Mouse (Mus musculus) central nervous system, embryonic 11.5 days (tissue): Measurements from ENCODE around the gene Tinf2. TPM values are rescaled to one million over a fixed set of nuclear protein-coding genes. Genes with fewer than 3 reads are reported as not detected.

Experiments
- polyA plus RNA-seq: library from polyadenylated mRNA; depleted of rRNA; stranded (reverse); fragments of >200 nt; gene quantifications from 2 replicates; pipeline ENCODE4 v1.2.3, GENCODE M21; 2012; rRNA removed

The Tinf2 gene
- 48.1 and 69.4 TPM in 2 replicates for polyA plus RNA-seq

DNA sequence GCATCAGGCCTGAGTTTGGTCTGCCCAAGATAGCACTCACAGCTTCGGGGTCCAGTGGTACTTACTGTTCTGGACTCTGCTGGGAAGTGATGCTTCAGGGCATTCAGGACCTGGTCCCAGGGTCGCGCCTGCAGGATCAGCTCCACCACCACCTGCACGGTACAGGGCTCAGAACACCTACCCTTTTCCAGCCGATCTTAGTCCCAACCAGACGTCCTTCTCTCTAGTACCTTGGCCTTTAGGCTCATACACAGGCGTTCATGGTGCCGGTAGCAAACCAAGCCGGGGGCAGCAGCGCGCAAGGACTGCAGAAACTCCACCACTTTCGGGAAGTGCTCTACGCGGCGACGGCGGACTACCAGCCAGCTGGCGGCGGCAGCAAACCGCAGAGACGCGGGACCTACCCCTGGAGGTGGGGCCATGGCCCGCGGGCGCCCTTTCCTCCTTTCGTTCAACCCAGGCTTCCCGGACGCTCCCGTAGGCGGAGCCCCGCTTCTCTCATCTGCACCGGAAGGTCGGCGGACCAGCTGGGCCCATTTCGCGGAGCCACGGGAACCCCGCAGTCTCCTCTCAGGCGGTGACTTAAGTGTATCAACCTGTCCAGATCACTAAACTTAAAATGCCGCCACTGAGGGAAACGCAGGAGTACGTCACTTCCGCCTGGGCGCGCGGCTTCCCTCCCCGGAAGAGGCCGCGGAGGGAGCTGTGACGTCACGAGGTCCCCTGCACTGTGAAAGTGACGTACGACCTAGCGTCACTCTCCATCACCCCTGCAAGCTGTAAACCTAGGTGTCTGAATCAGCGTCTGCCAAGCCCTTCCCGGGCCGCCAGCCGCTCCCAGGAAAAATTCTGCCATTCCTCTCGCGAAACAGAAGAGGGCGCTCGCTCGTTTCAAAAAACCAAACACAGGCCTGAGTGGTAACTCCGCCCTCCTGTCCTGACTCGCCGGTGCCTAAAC lies at the start of gene Tinf2:
Gene Tinf2, minus strand, starts transcription at position 661 of the 958 bp plus-strand sequence.

DNA sequence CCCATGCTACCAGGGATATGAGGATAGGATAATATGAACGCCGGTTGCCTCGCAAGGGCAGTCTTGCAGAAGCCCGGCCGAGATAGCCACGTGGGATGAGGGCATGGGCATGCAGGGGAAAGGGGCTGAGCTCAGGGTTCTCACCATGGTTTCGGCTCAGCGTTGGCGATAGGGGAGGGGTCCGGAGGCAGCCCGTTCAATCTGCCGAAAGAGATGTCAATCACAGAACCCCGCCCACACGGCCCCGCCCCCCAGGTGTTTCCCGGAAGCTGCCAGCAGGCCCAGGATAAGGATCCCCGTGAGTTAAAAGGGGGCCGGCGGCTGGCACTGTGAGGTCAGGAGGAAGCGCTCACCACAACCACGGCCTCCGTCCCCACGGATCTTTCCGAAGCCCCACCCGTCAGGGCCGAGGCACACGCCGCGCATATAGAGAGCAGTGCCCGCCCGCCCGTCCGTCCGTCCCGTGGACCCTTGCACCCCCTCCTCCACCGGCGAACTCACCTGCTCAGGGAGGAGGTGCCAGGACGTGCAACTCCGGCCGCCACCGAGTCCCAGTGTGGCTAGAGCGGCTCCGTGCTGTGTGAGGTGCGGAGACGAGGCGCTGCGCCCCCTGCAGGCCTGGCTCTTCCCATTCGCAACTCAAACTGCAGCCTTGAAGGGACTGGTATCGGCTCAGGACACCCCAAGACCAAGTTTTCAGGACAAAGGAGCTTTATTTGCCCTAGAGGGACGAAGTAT lies 40.2 kb upstream of the Tinf2 start, which contains the start of gene Rabggta:
Gene Rabggta, minus strand, starts transcription at position 564 of the 738 bp plus-strand sequence.

DNA sequence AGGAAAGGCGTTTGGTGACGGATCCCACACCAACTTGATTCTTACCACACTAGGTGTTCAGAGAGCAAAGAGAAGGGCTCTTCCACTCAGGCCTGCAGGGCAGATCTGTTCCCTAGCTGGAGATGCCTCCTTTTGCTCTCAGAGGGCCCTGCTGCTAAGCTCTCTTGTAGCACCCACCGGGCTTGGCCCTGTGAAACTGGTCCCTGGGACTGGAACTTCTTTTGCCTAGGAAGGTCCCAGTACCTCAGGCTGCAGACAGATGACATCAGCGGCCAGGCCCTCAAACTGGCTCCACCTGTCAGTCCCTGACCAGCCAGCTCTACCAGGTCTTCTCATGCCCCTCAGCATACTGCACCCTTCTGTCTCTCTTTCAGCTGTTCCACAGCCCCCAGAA lies 32.1 kb upstream of the Tinf2 start, which contains the start of gene Tgm1:
Gene Tgm1, minus strand, starts transcription at position 198 of the 394 bp plus-strand sequence.

DNA sequence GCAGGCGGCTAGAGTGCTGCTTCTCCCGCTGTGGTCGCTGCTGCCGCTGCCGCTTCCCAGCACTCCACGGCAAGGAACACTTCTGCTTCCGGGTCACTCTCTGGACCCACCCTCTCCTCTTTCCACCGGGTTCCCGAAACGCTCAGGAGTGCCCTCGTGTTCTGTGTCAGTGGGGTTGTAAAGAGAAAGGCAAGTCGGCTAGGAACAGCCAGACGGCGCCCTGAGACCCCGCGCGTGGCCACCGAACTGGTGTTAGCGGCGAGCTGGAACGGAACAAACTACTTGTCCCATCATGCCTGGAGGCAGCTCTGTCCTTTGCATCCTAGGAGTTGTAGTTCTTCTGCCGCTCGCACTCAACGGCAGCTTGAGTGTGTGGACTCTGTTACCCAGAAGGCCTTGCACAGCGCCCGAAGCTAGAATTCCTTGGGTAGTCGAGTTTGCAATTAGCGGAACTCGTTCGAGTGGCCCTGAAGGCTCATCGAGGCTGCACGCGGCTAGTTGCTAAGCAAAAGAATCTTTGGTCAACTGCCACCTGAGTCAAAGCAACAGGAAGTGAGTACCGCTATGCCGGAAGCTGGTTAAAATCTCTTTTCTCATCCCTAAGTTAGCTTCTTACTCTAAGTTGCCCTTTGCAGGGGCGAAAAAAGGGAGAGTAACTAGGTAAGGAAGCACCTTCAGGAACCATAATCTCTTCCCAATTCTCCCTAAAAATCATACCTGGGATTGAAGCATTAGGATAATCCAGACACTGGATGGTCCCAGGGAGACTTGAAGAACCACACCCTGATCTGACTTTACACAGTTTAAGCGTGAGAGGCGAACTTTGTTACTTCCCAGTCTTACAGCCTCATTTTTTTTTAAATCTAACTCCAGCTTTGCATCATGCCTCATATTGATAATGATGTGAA lies 9.5 kb downstream of the Tinf2 start, which contains the start of the genes Gmpr2 and Nedd8:
Gene Gmpr2, plus strand, starts transcription at position 109 of the 908 bp plus-strand sequence.
Gene Nedd8, minus strand, starts transcription at position 292 of the 908 bp plus-strand sequence.

DNA sequence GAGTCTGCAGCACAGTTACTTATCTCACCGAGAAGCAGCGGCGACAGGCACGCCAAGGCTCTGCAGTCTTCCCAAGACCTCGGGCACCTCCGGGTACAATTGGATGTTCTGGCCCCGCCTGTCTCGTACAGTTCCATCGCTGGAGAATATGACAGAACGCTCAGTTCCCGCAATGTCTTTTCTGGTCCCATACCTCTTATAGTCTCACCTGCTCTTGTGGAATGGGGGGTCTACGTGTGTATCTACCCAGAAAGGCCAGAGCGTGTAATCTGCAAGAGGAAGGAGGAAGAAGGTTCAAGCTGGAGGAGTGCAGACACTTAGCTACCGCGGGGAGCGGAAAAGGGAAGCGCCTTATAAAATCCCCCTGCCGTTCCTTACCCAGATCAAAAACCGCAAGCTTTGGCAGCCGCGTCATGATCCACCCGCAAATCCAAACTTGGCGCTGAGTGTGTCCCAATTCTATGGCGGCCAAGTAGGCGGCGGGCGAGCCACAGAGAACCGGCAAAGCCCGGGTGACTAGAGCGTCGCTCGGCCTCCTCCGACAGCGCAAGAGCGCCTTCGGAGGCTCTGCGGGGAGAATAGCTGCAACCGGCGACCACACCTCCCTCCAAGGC lies 21.6 kb downstream of the Tinf2 start, which contains the start of gene Mdp1:
Gene Mdp1, minus strand, starts transcription at position 549 of the 614 bp plus-strand sequence.

DNA sequence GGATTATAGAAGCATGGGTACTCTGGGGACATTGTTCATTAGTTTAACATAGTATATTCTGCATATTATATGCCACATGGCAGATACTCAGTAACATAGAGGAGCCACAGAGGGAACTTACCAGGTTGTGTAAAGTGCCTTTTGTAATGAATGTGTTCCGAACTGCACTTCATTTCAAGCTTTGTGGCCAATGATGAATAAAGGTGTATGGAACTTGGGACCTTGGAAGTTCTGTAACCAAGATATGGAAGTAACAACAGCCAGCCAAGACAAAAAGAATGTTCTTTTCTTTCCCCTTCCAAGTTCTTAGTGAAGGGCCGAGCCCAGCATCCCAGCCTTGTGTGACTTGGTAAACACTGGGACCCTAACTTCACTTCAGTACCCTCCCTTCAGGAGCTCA lies 31.7 kb downstream of the Tinf2 start, which contains the start of gene Tssk4:
Gene Tssk4, plus strand, starts transcription at position 301 of the 400 bp plus-strand sequence.

DNA sequence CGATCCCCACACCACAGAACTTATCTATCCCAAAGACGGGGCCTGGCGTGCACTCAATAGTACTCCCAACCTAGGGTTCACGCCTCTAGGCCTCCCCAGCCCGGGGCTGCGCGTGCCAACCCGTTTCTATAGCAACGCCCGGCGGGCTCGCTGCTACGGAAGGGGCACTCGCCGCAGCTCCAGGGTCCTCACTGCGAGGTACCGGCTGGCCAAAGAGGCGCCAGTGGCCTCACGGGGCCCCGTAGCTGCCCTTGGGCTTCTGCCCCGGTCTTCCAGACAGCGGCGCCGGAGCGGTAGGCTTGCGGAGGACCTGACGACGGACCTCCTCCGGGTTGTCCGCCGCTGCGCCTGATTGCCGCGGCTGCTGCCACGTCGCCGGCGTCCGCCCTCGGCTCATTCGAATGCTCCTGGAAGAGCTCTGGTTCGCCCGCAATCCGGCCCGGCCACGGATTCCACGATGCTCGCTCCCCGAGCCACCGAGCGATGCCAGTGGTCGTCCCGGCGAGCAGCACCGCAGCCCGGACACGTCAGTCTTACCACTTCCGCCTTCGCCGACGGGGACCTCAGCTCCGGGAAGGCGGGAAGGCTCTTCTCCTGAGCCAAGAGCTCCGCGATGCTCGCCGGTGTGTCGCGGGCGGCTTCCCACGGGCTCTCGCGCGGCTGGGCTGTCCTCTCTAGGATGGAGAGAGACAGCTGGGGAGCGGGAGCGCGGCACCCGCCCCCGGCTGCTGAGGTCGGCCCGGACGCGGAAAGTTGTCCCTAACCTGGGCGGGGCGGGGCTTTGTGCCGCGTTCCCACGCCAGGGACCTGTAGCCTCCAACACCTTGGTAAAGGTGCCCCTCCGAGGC lies 38.3 kb downstream of the Tinf2 start, which contains the start of gene Tm9sf1:
Gene Tm9sf1, minus strand, starts transcription at position 747 of the 848 bp plus-strand sequence.

DNA sequence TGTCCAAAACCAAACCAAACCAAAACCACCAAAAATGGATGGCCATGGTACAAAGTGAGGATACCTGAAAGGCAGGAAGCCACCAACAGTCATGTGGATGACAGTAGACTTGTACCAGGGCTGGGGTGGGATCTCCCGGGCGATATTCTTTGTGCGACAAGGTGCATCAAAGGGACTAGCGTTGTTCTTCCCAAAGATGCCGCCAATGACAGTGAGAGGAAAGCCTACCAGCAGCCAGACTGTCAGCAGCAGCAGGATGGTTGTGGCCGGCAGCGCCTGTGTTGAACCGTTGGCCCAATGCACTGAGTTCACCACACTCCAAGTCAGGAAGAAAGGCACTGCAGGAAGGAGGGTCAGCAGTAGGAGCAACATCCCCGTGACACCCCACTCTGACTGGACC lies 43.8 kb downstream of the Tinf2 start, which contains the start of gene Gm49378:
Gene Gm49378, minus strand, starts transcription at position 101 of the 400 bp plus-strand sequence.

DNA sequence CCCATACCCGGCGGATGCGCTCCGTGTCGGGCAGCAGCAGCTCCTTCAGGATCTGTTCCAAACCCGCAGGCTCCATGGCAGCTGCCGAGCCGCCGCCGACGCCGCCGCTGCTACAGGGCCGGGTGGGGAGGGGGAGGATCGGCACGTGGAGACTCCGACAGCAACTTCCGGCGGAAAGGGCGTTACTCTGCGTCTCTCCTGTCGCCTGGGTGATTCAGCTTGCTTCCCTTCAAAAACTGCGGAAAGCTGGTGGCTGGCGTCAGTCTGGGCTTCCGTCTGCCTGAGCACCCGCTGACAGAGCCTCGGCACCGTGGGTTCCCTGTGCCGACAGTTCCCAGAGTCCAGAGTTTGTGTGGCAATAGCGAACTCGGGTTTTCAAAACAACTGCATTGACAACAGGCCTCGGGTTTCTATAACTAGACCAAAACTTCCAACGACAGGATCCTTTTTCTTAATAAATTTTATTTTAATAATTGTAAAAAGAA lies 46.1 kb downstream of the Tinf2 start, which contains the start of gene Ipo4:
Gene Ipo4, minus strand, starts transcription at position 435 of the 485 bp plus-strand sequence.

Other genes with a start within 250 kb of the Tinf2 start
- gene Dhrs4, start 203.1 kb downstream of the Tinf2 start, polyA plus RNA-seq, result 48.2 and 49.4 TPM in 2 replicates
- 55.6 and 61.7 TPM in 2 replicates for gene Carmil3, start 191.2 kb downstream of the Tinf2 start, polyA plus RNA-seq
- 0.79 and 1.2 TPM in 2 replicates for gene Cpne6, start 171.4 kb downstream of the Tinf2 start, polyA plus RNA-seq
- gene Nrl, start 156.8 kb downstream of the Tinf2 start, polyA plus RNA-seq, result 0.09 and 0.11 TPM in 2 replicates
- gene Pck2, start 141.6 kb downstream of the Tinf2 start, polyA plus RNA-seq, result 17.8 and 25.7 TPM in 2 replicates
- gene Dcaf11, start 121.8 kb downstream of the Tinf2 start, polyA plus RNA-seq, result 63.0 and 75.5 TPM in 2 replicates
- 0.18 and 0.30 TPM in 2 replicates for gene A730061H03Rik, start 121.4 kb downstream of the Tinf2 start, polyA plus RNA-seq
- gene Fitm1, start 106.2 kb downstream of the Tinf2 start, polyA plus RNA-seq, result 1.3 and 8.1 TPM in 2 replicates
- 75.5 and 136 TPM in 2 replicates for gene Psme1, start 103.7 kb downstream of the Tinf2 start, polyA plus RNA-seq
- gene Emc9, start 96.5 kb downstream of the Tinf2 start, polyA plus RNA-seq, result 7.7 TPM in 2 replicates
- gene Psme2, start 90.7 kb downstream of the Tinf2 start, polyA plus RNA-seq, result 72.7 and 98.9 TPM in 2 replicates
- 22.3 and 22.4 TPM in 2 replicates for gene Rnf31, start 90.1 kb downstream of the Tinf2 start, polyA plus RNA-seq
- gene Irf9, start 78.2 kb downstream of the Tinf2 start, polyA plus RNA-seq, result 19.0 and 20.1 TPM in 2 replicates
- gene Rec8, start 63.8 kb downstream of the Tinf2 start, polyA plus RNA-seq, result 17.0 and 19.2 TPM in 2 replicates
- 119 and 120 TPM in 2 replicates for gene Ipo4, start 45.9 kb downstream of the Tinf2 start, polyA plus RNA-seq
- gene Gm49378, start 43.9 kb downstream of the Tinf2 start, polyA plus RNA-seq, result 3.4 and 4.1 TPM in 2 replicates
- 52.0 and 59.3 TPM in 2 replicates for gene Tm9sf1, start 38.0 kb downstream of the Tinf2 start, polyA plus RNA-seq
- gene Tssk4, start 31.6 kb downstream of the Tinf2 start, polyA plus RNA-seq, result 2.4 TPM in 2 replicates
- gene Mdp1, start 21.3 kb downstream of the Tinf2 start, polyA plus RNA-seq, result 54.9 and 66.5 TPM in 2 replicates
- gene Gmpr2, start 9.9 kb downstream of the Tinf2 start, polyA plus RNA-seq, result 40.5 and 45.5 TPM in 2 replicates
- 438 and 468 TPM in 2 replicates for gene Nedd8, start 9.7 kb downstream of the Tinf2 start, polyA plus RNA-seq
- gene Tgm1, start 32.1 kb upstream of the Tinf2 start, polyA plus RNA-seq, result 0.82 and 0.91 TPM in 2 replicates
- 27.0 and 29.8 TPM in 2 replicates for gene Rabggta, start 40.4 kb upstream of the Tinf2 start, polyA plus RNA-seq
- 64.8 and 70.9 TPM in 2 replicates for gene Dhrs1, start 63.9 kb upstream of the Tinf2 start, polyA plus RNA-seq
- 24.1 and 26.2 TPM in 2 replicates for gene Nop9, start 63.9 kb upstream of the Tinf2 start, polyA plus RNA-seq
- gene Cideb, start 76.6 kb upstream of the Tinf2 start, polyA plus RNA-seq, result 1.9 and 2.2 TPM in 2 replicates
- 0.31 and 0.32 TPM in 2 replicates for gene Ltb4r2, start 79.6 kb upstream of the Tinf2 start, polyA plus RNA-seq
- 0.43 and 0.58 TPM in 2 replicates for gene Ltb4r1, start 84.1 kb upstream of the Tinf2 start, polyA plus RNA-seq
- 3.7 and 15.6 TPM in 2 replicates for gene Adcy4, start 102.3 kb upstream of the Tinf2 start, polyA plus RNA-seq
- 7.1 and 18.8 TPM in 2 replicates for gene Ripk3, start 107.0 kb upstream of the Tinf2 start, polyA plus RNA-seq
- gene Nfatc4, start 141.3 kb upstream of the Tinf2 start, polyA plus RNA-seq, result 43.3 and 96.2 TPM in 2 replicates
- gene Nynrin, start 172.2 kb upstream of the Tinf2 start, polyA plus RNA-seq, result 29.2 and 33.9 TPM in 2 replicates
- 0.58 and 0.65 TPM in 2 replicates for gene Cbln3, start 202.6 kb upstream of the Tinf2 start, polyA plus RNA-seq
- 22.6 and 26.6 TPM in 2 replicates for gene Khnyn, start 203.1 kb upstream of the Tinf2 start, polyA plus RNA-seq
- gene Sdr39u1, start 218.5 kb upstream of the Tinf2 start, polyA plus RNA-seq, result 30.6 and 42.5 TPM in 2 replicates